Mouse (Mus musculus): ENCODE measurements around the gene Ifngr2.
A peak's percentile ranks its signal among the peaks of the same experiment; 100 is the strongest.
"Not testable (repeated sequence)": the region's sequence is repeated elsewhere in the genome, so short reads cannot be mapped to it uniquely, and the experiment has no call there.

Gene Ifngr2

GRCm38 (mm10) chr16:91546836-91547741, at the start of gene Ifngr2:
Gene Ifngr2 (plus strand): TSS chr16:91547072.
- DNase-seq = peak; percentile 50

- peak; percentile 62 for DNase-seq
These were observed 48.8 kb upstream of the Ifngr2 start for GRCm38 (mm10) chr16:91498041-91498440.

- no peak for DNase-seq
These were observed 42.2 kb upstream of the Ifngr2 start for GRCm38 (mm10) chr16:91504701-91505100.

GRCm38 (mm10) chr16:91505116-91505601, 41.7 kb upstream of the Ifngr2 start:
- DNase-seq = no peak

GRCm38 (mm10) chr16:91506396-91506795, 40.5 kb upstream of the Ifngr2 start:
- DNase-seq = no peak

- DNase-seq = peak; percentile 66
These were observed 34.6 kb upstream of the Ifngr2 start for GRCm38 (mm10) chr16:91512161-91512787.

GRCm38 (mm10) chr16:91513099-91513498, 33.8 kb upstream of the Ifngr2 start:
- no peak for DNase-seq

- DNase-seq = no peak
These were observed 29.9 kb upstream of the Ifngr2 start for GRCm38 (mm10) chr16:91517020-91517419.

GRCm38 (mm10) chr16:91522040-91522439, 24.8 kb upstream of the Ifngr2 start:
- DNase-seq = no peak

- no peak for DNase-seq
These were observed 24.2 kb upstream of the Ifngr2 start for GRCm38 (mm10) chr16:91522479-91523309.

- DNase-seq = no peak
These were observed 22.7 kb upstream of the Ifngr2 start for GRCm38 (mm10) chr16:91524206-91524605.

GRCm38 (mm10) chr16:91526274-91526673, 20.6 kb upstream of the Ifngr2 start:
- no peak for DNase-seq

- no peak for DNase-seq
These were observed 19.8 kb upstream of the Ifngr2 start for GRCm38 (mm10) chr16:91527051-91527450.

- DNase-seq = no peak
These were observed 19.4 kb upstream of the Ifngr2 start for GRCm38 (mm10) chr16:91527500-91527899.

- DNase-seq = no peak
These were observed 18.3 kb upstream of the Ifngr2 start for GRCm38 (mm10) chr16:91528578-91528977.

- not testable (repeated sequence) for DNase-seq
These were observed 16.0 kb upstream of the Ifngr2 start for GRCm38 (mm10) chr16:91530830-91531229.

- DNase-seq = no peak
These were observed 15.0 kb upstream of the Ifngr2 start for GRCm38 (mm10) chr16:91531856-91532255.

- no peak for DNase-seq
These were observed 14.4 kb upstream of the Ifngr2 start for GRCm38 (mm10) chr16:91532429-91532828.

- DNase-seq = no peak
These were observed 13.5 kb upstream of the Ifngr2 start for GRCm38 (mm10) chr16:91533097-91534001.

GRCm38 (mm10) chr16:91534477-91534876, 12.4 kb upstream of the Ifngr2 start:
- DNase-seq = no peak

- no peak for DNase-seq
These were observed 12.0 kb upstream of the Ifngr2 start for GRCm38 (mm10) chr16:91534888-91535287.

GRCm38 (mm10) chr16:91536372-91536771, 10.5 kb upstream of the Ifngr2 start:
- DNase-seq = no peak
